Mouse (Mus musculus) midbrain, embryonic 14.5 days (tissue): ENCODE data around the gene Gm21454. TPM values are rescaled to one million over a fixed set of nuclear protein-coding genes. Genes with fewer than 3 reads are reported as not detected.
"Not testable (repeated sequence)": the region's sequence is repeated elsewhere in the genome, so short reads cannot be mapped to it uniquely, and the experiment has no call there.

ENCODE experiments used
- ATAC-seq: fragments of 200-750 bp; cut with Nextera tagmentation; 2 replicates; pipeline ENCODE4 v1.8.0; 2017; ENCODE audit warnings: moderate number of reproducible peaks, moderate library complexity; ENCODE audit not compliant: low FRiP score, low TSS enrichment
- DNase-seq: peaks from one replicate; pipeline ENCODE4 v3.0.0-alpha.2; 2015
- H3K27ac ChIP-seq: fragments of 300-500 bp; sonication (generic); replicated peaks from 2 replicates; pipeline ENCODE4 v1.5.1; 2014; ENCODE audit warnings: mild to moderate bottlenecking, low read depth, low read length, moderate library complexity
- H3K27me3 ChIP-seq: fragments of 300-500 bp; sonication (generic); 2 replicates; pipeline ENCODE4 v1.6.1; 2014; ENCODE audit warnings: low read length, control low read depth, mixed read lengths; ENCODE audit not compliant: control insufficient read depth, insufficient read depth
- H3K36me3 ChIP-seq: fragments of 300-500 bp; sonication (generic); 2 replicates; pipeline ENCODE4 v1.6.1; 2014; ENCODE audit warnings: low read length, control low read depth; ENCODE audit not compliant: control insufficient read depth, insufficient read depth
- H3K4me1 ChIP-seq: fragments of 300-500 bp; sonication (generic); 2 replicates; pipeline ENCODE4 v1.6.1; 2014; ENCODE audit warnings: mild to moderate bottlenecking, antibody characterized with exemption, low read length, control low read depth; ENCODE audit not compliant: control insufficient read depth, insufficient read depth
- H3K4me2 ChIP-seq: fragments of 300-500 bp; sonication (generic); 2 replicates; pipeline ENCODE4 v1.6.1; 2014; ENCODE audit warnings: mild to moderate bottlenecking, low read length, moderate library complexity
- H3K4me3 ChIP-seq: fragments of 300-500 bp; sonication (generic); replicated peaks from 2 replicates; pipeline ENCODE4 v1.5.1; 2014; ENCODE audit warnings: low read depth, low read length
- H3K9ac ChIP-seq: fragments of 300-500 bp; sonication (generic); replicated peaks from 2 replicates; pipeline ENCODE4 v1.6.1; 2014; ENCODE audit warnings: mild to moderate bottlenecking, low read length, moderate library complexity
- H3K9me3 ChIP-seq: fragments of 300-500 bp; sonication (generic); 2 replicates; pipeline ENCODE4 v1.6.1; 2016; ENCODE audit warnings: low read length, control low read depth, mixed read lengths; ENCODE audit not compliant: control insufficient read depth
- WGBS: fragments of 180-500 bp; shearing (Covaris S2); extraction: QIAGEN DNeasy Blood & Tissue Kit; methylation state at CpG from one replicate; pipeline ENCODE4 v1.1.7; 2014; 5-methylcytosine and 5-hydroxymethylcytosine counted together
- polyA plus RNA-seq: library from polyadenylated mRNA; unstranded; fragments of >200 nt; fragmentation: Nextera tagmentation; extraction: Ambion mirVana; gene quantifications from 2 replicates; pipeline ENCODE4 v1.2.1, GENCODE M21; 2014

Gene Gm21454
- not detected in 2 replicates for polyA plus RNA-seq

DNA sequence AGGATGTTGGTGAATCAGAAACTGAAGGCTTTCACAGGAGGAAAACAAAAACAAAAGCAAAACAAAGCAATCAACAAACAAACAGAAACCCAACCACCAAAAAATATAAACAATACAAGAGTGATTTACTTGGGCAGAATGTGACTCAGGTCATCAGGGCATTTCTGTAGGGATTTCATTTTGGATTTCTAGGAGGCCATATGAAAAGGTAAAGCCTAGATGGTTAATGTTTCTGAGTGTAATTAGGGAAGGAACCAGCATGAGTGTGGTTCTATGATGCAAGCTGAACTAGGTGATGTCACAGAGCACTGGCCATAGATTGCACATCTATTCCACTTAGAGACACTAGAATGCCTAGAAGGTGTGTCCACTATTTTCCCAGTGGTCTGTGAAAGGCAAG, at the start of gene Gm21454, which contains the start of gene Gm21440:
Gene Gm21454 (plus strand): TSS at position 352 of the 400 bp plus-strand sequence.
Gene Gm21440 (plus strand): TSS at position 301 of the 400 bp plus-strand sequence.
- H3K4me3 ChIP-seq, H3K27me3 ChIP-seq, H3K4me2 ChIP-seq, H3K27ac ChIP-seq, H3K4me1 ChIP-seq, H3K36me3 ChIP-seq, DNase-seq, ATAC-seq, H3K9me3 ChIP-seq, H3K9ac ChIP-seq: not testable (repeated sequence)

DNA sequence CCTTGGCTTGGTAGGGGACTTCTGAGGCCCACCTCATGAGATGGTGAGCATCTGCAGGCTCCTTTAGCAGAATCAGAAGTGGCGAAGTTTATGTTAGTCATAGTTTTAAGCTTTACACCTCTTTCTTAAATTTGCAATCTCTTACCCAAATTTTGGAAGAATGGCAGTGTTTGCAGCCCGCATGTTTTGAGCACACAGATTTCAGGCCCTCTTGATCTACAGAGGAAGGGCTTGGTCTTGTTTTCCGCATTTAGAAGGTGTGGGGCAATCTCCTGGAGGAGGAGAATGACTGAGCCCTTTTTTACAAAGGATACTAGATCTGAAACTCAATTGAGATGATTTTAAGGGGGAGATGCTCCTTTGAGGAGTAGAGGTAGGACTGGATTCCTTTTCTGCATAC, 28.4 kb upstream of the Gm21454 start, which contains the start of gene Gm21828:
Gene Gm21828 (minus strand): TSS at position 101 of the 400 bp plus-strand sequence.
- DNase-seq, H3K27ac ChIP-seq, H3K36me3 ChIP-seq, H3K27me3 ChIP-seq, H3K9me3 ChIP-seq, H3K4me1 ChIP-seq, H3K4me2 ChIP-seq, ATAC-seq, H3K9ac ChIP-seq, H3K4me3 ChIP-seq: not testable (repeated sequence)
- WGBS = no CpG with 5 or more reads among the region's 3 CpGs

DNA sequence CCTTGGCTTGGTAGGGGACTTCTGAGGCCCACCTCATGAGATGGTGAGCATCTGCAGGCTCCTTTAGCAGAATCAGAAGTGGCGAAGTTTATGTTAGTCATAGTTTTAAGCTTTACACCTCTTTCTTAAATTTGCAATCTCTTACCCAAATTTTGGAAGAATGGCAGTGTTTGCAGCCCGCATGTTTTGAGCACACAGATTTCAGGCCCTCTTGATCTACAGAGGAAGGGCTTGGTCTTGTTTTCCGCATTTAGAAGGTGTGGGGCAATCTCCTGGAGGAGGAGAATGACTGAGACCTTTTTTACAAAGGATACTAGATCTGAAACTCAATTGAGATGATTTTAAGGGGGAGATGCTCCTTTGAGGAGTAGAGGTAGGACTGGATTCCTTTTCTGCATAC, 96.7 kb downstream of the Gm21454 start, which contains the start of gene Gm21725:
Gene Gm21725 (minus strand): TSS at position 101 of the 400 bp plus-strand sequence.
- DNase-seq, H3K36me3 ChIP-seq, H3K9ac ChIP-seq, H3K9me3 ChIP-seq, H3K4me3 ChIP-seq, H3K4me1 ChIP-seq, ATAC-seq, H3K4me2 ChIP-seq, H3K27me3 ChIP-seq, H3K27ac ChIP-seq: not testable (repeated sequence)
- WGBS = no CpG with 5 or more reads among the region's 3 CpGs

Other genes with a start within 250 kb of the Gm21454 start
- gene Gm20807, start 209.6 kb upstream of the Gm21454 start, polyA plus RNA-seq = not detected in 2 replicates
- not detected in 2 replicates for gene Gm21891, start 119.0 kb upstream of the Gm21454 start, polyA plus RNA-seq
- not detected in 2 replicates for gene Gm21425, start 90.5 kb upstream of the Gm21454 start, polyA plus RNA-seq
- not detected in 2 replicates for gene Gm21828, start 28.5 kb upstream of the Gm21454 start, polyA plus RNA-seq
- gene Gm21440, start 51 bp upstream of the Gm21454 start, polyA plus RNA-seq = not detected in 2 replicates
- not detected in 2 replicates for gene Gm21725, start 96.6 kb downstream of the Gm21454 start, polyA plus RNA-seq
- gene Gm21866, start 213.1 kb downstream of the Gm21454 start, polyA plus RNA-seq = not detected in 2 replicates
- gene Gm20773, start 241.6 kb downstream of the Gm21454 start, polyA plus RNA-seq = not detected in 2 replicates